ENCODE assay signal across 8 mouse cellular contexts in genomic region chr7:44839171-44839490, GRCm38 (mm10). TPM values are rescaled to one million over a fixed set of nuclear protein-coding genes. Genes with fewer than 3 reads are reported as not detected.
A peak's percentile ranks its signal among the peaks of the same experiment; 100 is the strongest.
DNase-seq lines count a peak whose midpoint lies in the region; ATAC-seq lines count a peak whose summit lies in the region.

No protein-coding gene starts in this region.

- DNase-seq in kidney, postnatal 36 days: no peak
- DNase-seq in embryonic facial prominence, embryonic 11.5 days (ENCODE audit: low spot score): no peak
- no peak for DNase-seq in midbrain, embryonic 14.5 days
- no peak for DNase-seq in cerebellum, postnatal 25 days
- DNase-seq in urinary bladder, postnatal 14 days (ENCODE audit: low spot score): no peak
- no peak for DNase-seq in thymus, postnatal 0 days (ENCODE audit: low spot score)

- H3K9me3 ChIP-seq in kidney, embryonic 14.5 days (ENCODE audit: control insufficient read depth, low read length): no peaks in the 10 kb centered on the region
- H3K9me3 ChIP-seq in embryonic facial prominence, embryonic 11.5 days (replicated peaks; ENCODE audit: control insufficient read depth, low read length): no peaks in the 10 kb centered on the region
- no peaks in the 10 kb centered on the region for H3K9me3 ChIP-seq in hindbrain, embryonic 16.5 days (ENCODE audit: control insufficient read depth, low read length)
- H3K9me3 ChIP-seq in midbrain, embryonic 14.5 days (ENCODE audit: control insufficient read depth, low read length): no peaks in the 10 kb centered on the region

- 0 out of 2 replicates have a peak, but pooled peaks cover 4% of the 10 kb centered on the region for H3K27me3 ChIP-seq in kidney, embryonic 14.5 days (ENCODE audit: control insufficient read depth, insufficient read depth, low read length)
- H3K27me3 ChIP-seq in embryonic facial prominence, embryonic 11.5 days (ENCODE audit: control insufficient read depth, insufficient read depth, low read length): peaks cover 9% of the 10 kb centered on the region
- peaks cover 16% of the 10 kb centered on the region for H3K27me3 ChIP-seq in hindbrain, embryonic 16.5 days (replicated peaks; ENCODE audit: control insufficient read depth, insufficient read depth, low read length)
- H3K27me3 ChIP-seq in midbrain, embryonic 14.5 days (ENCODE audit: control insufficient read depth, insufficient read depth, low read length): peaks cover 15% of the 10 kb centered on the region

- ATAC-seq in kidney, embryonic 14.5 days (ENCODE audit: low FRiP score, low TSS enrichment): no peak
- ATAC-seq in embryonic facial prominence, embryonic 11.5 days (replicated peaks; ENCODE audit: insufficient number of reproducible peaks, low FRiP score, low TSS enrichment, low read depth): no peak
- no peak for ATAC-seq in hindbrain, embryonic 16.5 days
- ATAC-seq in midbrain, embryonic 14.5 days (ENCODE audit: low FRiP score, low TSS enrichment): no peak; the same call in 1 of the 2 replicates

- H3K4me1 ChIP-seq in kidney, embryonic 14.5 days (ENCODE audit: control insufficient read depth, insufficient read depth, low read length): peaks cover 16% of the 10 kb centered on the region; the same call in 1 of the 2 replicates
- peaks cover 5% of the 10 kb centered on the region; the same call in 1 of the 2 replicates for H3K4me1 ChIP-seq in embryonic facial prominence, embryonic 11.5 days (ENCODE audit: control insufficient read depth, insufficient read depth, low read length)
- H3K4me1 ChIP-seq in hindbrain, embryonic 16.5 days (ENCODE audit: control insufficient read depth, insufficient read depth, low read depth, low read length): peaks cover 13% of the 10 kb centered on the region
- H3K4me1 ChIP-seq in midbrain, embryonic 14.5 days (ENCODE audit: control insufficient read depth, insufficient read depth, low read length): peaks cover 6% of the 10 kb centered on the region; the same call in 1 of the 2 replicates

- peak overlapping the region; percentile 46; the same call in 1 of the 2 replicates for H3K9ac ChIP-seq in kidney, embryonic 14.5 days (ENCODE audit: low read depth, low read length)
- H3K9ac ChIP-seq in embryonic facial prominence, embryonic 11.5 days (replicated peaks; ENCODE audit: low read length): no peak overlapping the region; the same call in 1 of the 2 replicates
- peak overlapping the region; percentile 59 for H3K9ac ChIP-seq in hindbrain, embryonic 16.5 days (ENCODE audit: low read depth, low read length)
- H3K9ac ChIP-seq in midbrain, embryonic 14.5 days (replicated peaks; ENCODE audit: low read length): peak overlapping the region; percentile 43; the same call in 1 of the 2 replicates

- peak overlapping the region; percentile 26; the same call in 1 of the 2 replicates for H3K4me3 ChIP-seq in kidney, embryonic 14.5 days (ENCODE audit: low read length)
- H3K4me3 ChIP-seq in embryonic facial prominence, embryonic 11.5 days (ENCODE audit: low read depth, low read length): peak overlapping the region; percentile 23
- peak overlapping the region; percentile 32 for H3K4me3 ChIP-seq in hindbrain, embryonic 16.5 days (ENCODE audit: low read length)
- H3K4me3 ChIP-seq in midbrain, embryonic 14.5 days (replicated peaks; ENCODE audit: low read depth, low read length): peak overlapping the region; percentile 27

- peaks cover 31% of the 10 kb centered on the region for H3K36me3 ChIP-seq in kidney, embryonic 14.5 days (ENCODE audit: control insufficient read depth, insufficient read depth, low read length)
- H3K36me3 ChIP-seq in embryonic facial prominence, embryonic 11.5 days (replicated peaks; ENCODE audit: control insufficient read depth, insufficient read depth, low read depth, low read length): peaks cover 6% of the 10 kb centered on the region
- peaks cover 29% of the 10 kb centered on the region for H3K36me3 ChIP-seq in hindbrain, embryonic 16.5 days (ENCODE audit: control insufficient read depth, insufficient read depth, low read length)
- H3K36me3 ChIP-seq in midbrain, embryonic 14.5 days (ENCODE audit: control insufficient read depth, insufficient read depth, low read length): peaks cover 38% of the 10 kb centered on the region

- no peak overlapping the region for H3K27ac ChIP-seq in kidney, embryonic 14.5 days (ENCODE audit: low read depth, low read length)
- H3K27ac ChIP-seq in embryonic facial prominence, embryonic 11.5 days (replicated peaks; ENCODE audit: low read depth, low read length): no peak overlapping the region
- H3K27ac ChIP-seq in hindbrain, embryonic 16.5 days (ENCODE audit: low read depth, low read length): no peak overlapping the region; the same call in 1 of the 2 replicates
- no peak overlapping the region for H3K27ac ChIP-seq in midbrain, embryonic 14.5 days (replicated peaks; ENCODE audit: low read depth, low read length)

- H3K4me2 ChIP-seq in kidney, embryonic 14.5 days (replicated peaks; ENCODE audit: low read depth, low read length): peak overlapping the region; percentile 50
- H3K4me2 ChIP-seq in embryonic facial prominence, embryonic 11.5 days (ENCODE audit: low read depth, low read length): peak overlapping the region; percentile 61
- H3K4me2 ChIP-seq in hindbrain, embryonic 16.5 days (ENCODE audit: low read length): peak overlapping the region; percentile 64
- peak overlapping the region; percentile 56 for H3K4me2 ChIP-seq in midbrain, embryonic 14.5 days (ENCODE audit: low read length)

- WGBS in kidney, embryonic 14.5 days: 22% methylated on average over 11 of the region's 11 CpGs
- WGBS in embryonic facial prominence, embryonic 11.5 days: 27% methylated on average over 11 of the region's 11 CpGs
- WGBS in hindbrain, embryonic 16.5 days: 33% methylated on average over 11 of the region's 11 CpGs
- WGBS in midbrain, embryonic 14.5 days: 30% methylated on average over 11 of the region's 11 CpGs

RNA-seq across cellular contexts. Expression of gene Akt1s1, which starts 9.7 kb away (rescaled TPM):
- polyA plus RNA-seq in kidney, embryonic 14.5 days (2014; fragmentation: Nextera tagmentation; extraction: Ambion mirVana): 51.4 and 86.5 TPM in 2 replicates
- 32.4 and 42.5 TPM in 2 replicates for polyA plus RNA-seq in embryonic facial prominence, embryonic 11.5 days (2014; fragmentation: Nextera tagmentation; extraction: Ambion mirVana)
- 90.7 and 92.8 TPM in 2 replicates for polyA plus RNA-seq in hindbrain, embryonic 16.5 days (2015; fragmentation: Nextera tagmentation; extraction: Ambion mirVana)
- 61.9 and 63.7 TPM in 2 replicates for polyA plus RNA-seq in midbrain, embryonic 14.5 days (2014; fragmentation: Nextera tagmentation; extraction: Ambion mirVana)
- polyA plus RNA-seq in thymus, postnatal 0 days (2015; fragmentation: Nextera tagmentation; extraction: Ambion mirVana): 47.3 and 49.2 TPM in 2 replicates

RNA-seq across cellular contexts. Expression of gene Tbc1d17, which starts 9.7 kb away (rescaled TPM):
- 57.0 and 65.3 TPM in 2 replicates for polyA plus RNA-seq in kidney, embryonic 14.5 days (2014; fragmentation: Nextera tagmentation; extraction: Ambion mirVana)
- 55.1 and 75.1 TPM in 2 replicates for polyA plus RNA-seq in embryonic facial prominence, embryonic 11.5 days (2014; fragmentation: Nextera tagmentation; extraction: Ambion mirVana)
- polyA plus RNA-seq in hindbrain, embryonic 16.5 days (2015; fragmentation: Nextera tagmentation; extraction: Ambion mirVana): 112 and 120 TPM in 2 replicates
- 107 and 122 TPM in 2 replicates for polyA plus RNA-seq in midbrain, embryonic 14.5 days (2014; fragmentation: Nextera tagmentation; extraction: Ambion mirVana)
- polyA plus RNA-seq in thymus, postnatal 0 days (2015; fragmentation: Nextera tagmentation; extraction: Ambion mirVana): 56.5 and 60.3 TPM in 2 replicates

RNA-seq across cellular contexts. Expression of gene Pnkp, which starts 17.8 kb away (rescaled TPM):
- 27.0 and 30.4 TPM in 2 replicates for polyA plus RNA-seq in kidney, embryonic 14.5 days (2014; fragmentation: Nextera tagmentation; extraction: Ambion mirVana)
- 21.6 and 25.3 TPM in 2 replicates for polyA plus RNA-seq in embryonic facial prominence, embryonic 11.5 days (2014; fragmentation: Nextera tagmentation; extraction: Ambion mirVana)
- 30.1 and 34.0 TPM in 2 replicates for polyA plus RNA-seq in hindbrain, embryonic 16.5 days (2015; fragmentation: Nextera tagmentation; extraction: Ambion mirVana)
- polyA plus RNA-seq in midbrain, embryonic 14.5 days (2014; fragmentation: Nextera tagmentation; extraction: Ambion mirVana): 28.8 and 30.4 TPM in 2 replicates
- polyA plus RNA-seq in thymus, postnatal 0 days (2015; fragmentation: Nextera tagmentation; extraction: Ambion mirVana): 61.8 and 63.4 TPM in 2 replicates

RNA-seq across cellular contexts. Expression of gene Atf5, which starts 22.7 kb away (rescaled TPM):
- polyA plus RNA-seq in kidney, embryonic 14.5 days (2014; fragmentation: Nextera tagmentation; extraction: Ambion mirVana): 2.5 and 6.3 TPM in 2 replicates
- 2.9 and 3.1 TPM in 2 replicates for polyA plus RNA-seq in embryonic facial prominence, embryonic 11.5 days (2014; fragmentation: Nextera tagmentation; extraction: Ambion mirVana)
- polyA plus RNA-seq in hindbrain, embryonic 16.5 days (2015; fragmentation: Nextera tagmentation; extraction: Ambion mirVana): 2.7 and 2.9 TPM in 2 replicates
- 2.2 and 2.8 TPM in 2 replicates for polyA plus RNA-seq in midbrain, embryonic 14.5 days (2014; fragmentation: Nextera tagmentation; extraction: Ambion mirVana)
- polyA plus RNA-seq in thymus, postnatal 0 days (2015; fragmentation: Nextera tagmentation; extraction: Ambion mirVana): 3.4 and 3.7 TPM in 2 replicates

RNA-seq across cellular contexts. Expression of gene Il4i1, which starts 22.9 kb away (rescaled TPM):
- 1.7 and 2.0 TPM in 2 replicates for polyA plus RNA-seq in kidney, embryonic 14.5 days (2014; fragmentation: Nextera tagmentation; extraction: Ambion mirVana)
- 0.52 and 1.9 TPM in 2 replicates for polyA plus RNA-seq in embryonic facial prominence, embryonic 11.5 days (2014; fragmentation: Nextera tagmentation; extraction: Ambion mirVana)
- 0.80 and 1.7 TPM in 2 replicates for polyA plus RNA-seq in hindbrain, embryonic 16.5 days (2015; fragmentation: Nextera tagmentation; extraction: Ambion mirVana)
- polyA plus RNA-seq in midbrain, embryonic 14.5 days (2014; fragmentation: Nextera tagmentation; extraction: Ambion mirVana): 0.97 and 1.4 TPM in 2 replicates
- polyA plus RNA-seq in thymus, postnatal 0 days (2015; fragmentation: Nextera tagmentation; extraction: Ambion mirVana): 23.6 and 28.0 TPM in 2 replicates
